Mouse (Mus musculus): ENCODE data around the gene Cacnb3. TPM values are rescaled to one million over a fixed set of nuclear protein-coding genes. Genes with fewer than 3 reads are reported as not detected.

Gene Cacnb3
- total and polyA plus RNA-seq, 2 experiments: 0.28 to 0.75 TPM

DNA sequence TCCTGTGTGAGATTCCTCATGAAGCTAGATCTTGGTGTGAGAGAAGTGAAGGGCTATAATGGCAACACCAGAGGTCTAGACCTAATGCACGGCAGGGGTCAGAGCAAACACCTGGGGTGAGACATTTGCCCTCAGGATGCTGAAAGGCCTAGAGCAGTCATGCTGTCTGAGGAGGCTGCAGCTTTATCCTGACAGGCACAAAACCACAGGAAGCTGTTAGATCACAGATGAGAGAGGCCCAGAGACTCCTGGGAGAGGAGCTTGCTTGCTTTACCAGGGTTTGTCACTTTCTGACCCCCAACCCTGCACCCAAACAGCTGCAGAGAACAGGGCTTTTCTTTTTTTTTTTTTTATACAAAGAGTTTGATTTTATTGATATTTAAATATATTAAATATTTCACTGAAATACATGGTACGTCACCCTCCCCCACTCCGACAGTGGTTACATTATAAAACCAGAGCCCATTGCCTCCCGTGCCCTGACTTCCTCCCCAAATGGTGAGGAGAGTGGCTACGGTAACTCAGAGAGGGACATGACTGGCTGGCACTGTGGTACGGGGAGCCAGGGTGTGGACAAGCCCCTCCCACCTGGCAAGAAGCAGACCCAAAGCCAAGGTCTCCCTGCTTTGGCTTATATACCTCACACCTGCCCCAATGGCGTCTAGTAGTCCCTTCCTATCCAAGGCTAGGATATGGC is 40.9 kb upstream of the Cacnb3 start:
- H3K27me3 ChIP-seq (ENCODE audit: control insufficient read depth, insufficient read depth, low read length): no peaks in the 10 kb centered on the region
- no peak overlapping the region for H3K27ac ChIP-seq (replicated peaks; ENCODE audit: insufficient read depth, low read depth, low read length)
- DNase-seq (ENCODE audit: extremely low read depth, low read depth, low spot score): no peak
- H3K4me3 ChIP-seq (ENCODE audit: insufficient read depth, low read depth, low read length): no peak overlapping the region
- TF ChIP-seq CTCF (IDR thresholded peaks at IDR 0.05; ENCODE audit: low read depth, low read length) (no peak), POLR2A (IDR thresholded peaks at IDR 0.05; ENCODE audit: extremely low read depth, insufficient read depth, low read length) (no peak)
- H3K4me1 ChIP-seq (ENCODE audit: control insufficient read depth, insufficient read depth, low read length): 0 out of 2 replicates have a peak, but pooled peaks cover 3% of the 10 kb centered on the region
- no peak overlapping the region for H3K9ac ChIP-seq (ENCODE audit: low read depth, low read length)
- peaks cover 5% of the 10 kb centered on the region; the same call in 1 of the 2 replicates for H3K36me3 ChIP-seq (ENCODE audit: control insufficient read depth, insufficient read depth, low read length)
- H3K79me2 ChIP-seq (ENCODE audit: control insufficient read depth, insufficient read depth, low read length): no peaks in the 10 kb centered on the region
- 80% methylated on average over 7 of the region's 7 CpGs for WGBS

DNA sequence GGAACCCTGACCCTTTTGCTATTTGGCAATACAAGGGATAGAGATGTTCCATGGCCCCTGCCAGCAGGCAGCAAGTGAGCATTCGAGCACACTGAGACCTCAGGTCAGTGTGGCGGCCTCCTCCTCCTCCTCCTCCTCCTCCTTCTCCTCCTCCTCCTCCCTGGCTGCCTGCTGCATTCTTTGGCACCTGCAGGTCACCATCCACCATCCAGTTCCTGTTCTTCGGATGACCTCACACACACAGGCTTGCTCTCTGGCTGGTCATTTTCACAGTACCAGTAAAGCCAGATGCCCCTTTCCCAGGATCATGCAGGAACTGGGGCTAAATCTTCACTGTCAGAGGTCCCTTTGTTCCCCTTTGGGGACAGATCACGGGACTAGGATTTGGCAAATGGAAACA is 39.2 kb upstream of the Cacnb3 start:
- no peak for TF ChIP-seq POLR2A (IDR thresholded peaks at IDR 0.05; ENCODE audit: extremely low read depth, insufficient read depth, low read length)
- TF ChIP-seq CTCF (IDR thresholded peaks at IDR 0.05; ENCODE audit: low read depth, low read length): no peak
- H3K9ac ChIP-seq (ENCODE audit: low read depth, low read length): no peak overlapping the region
- H3K4me1 ChIP-seq (ENCODE audit: control insufficient read depth, insufficient read depth, low read length): 0 out of 2 replicates have a peak, but pooled peaks cover 3% of the 10 kb centered on the region
- H3K27ac ChIP-seq (replicated peaks; ENCODE audit: insufficient read depth, low read depth, low read length): no peak overlapping the region
- no peaks in the 10 kb centered on the region for H3K79me2 ChIP-seq (ENCODE audit: control insufficient read depth, insufficient read depth, low read length)
- WGBS: 51% methylated on average over 4 of the region's 4 CpGs
- peak; percentile 76 for DNase-seq (ENCODE audit: extremely low read depth, low read depth, low spot score)
- H3K27me3 ChIP-seq (ENCODE audit: control insufficient read depth, insufficient read depth, low read length): no peaks in the 10 kb centered on the region
- peaks cover 7% of the 10 kb centered on the region for H3K36me3 ChIP-seq (ENCODE audit: control insufficient read depth, insufficient read depth, low read length)
- no peak overlapping the region for H3K4me3 ChIP-seq (ENCODE audit: insufficient read depth, low read depth, low read length)

DNA sequence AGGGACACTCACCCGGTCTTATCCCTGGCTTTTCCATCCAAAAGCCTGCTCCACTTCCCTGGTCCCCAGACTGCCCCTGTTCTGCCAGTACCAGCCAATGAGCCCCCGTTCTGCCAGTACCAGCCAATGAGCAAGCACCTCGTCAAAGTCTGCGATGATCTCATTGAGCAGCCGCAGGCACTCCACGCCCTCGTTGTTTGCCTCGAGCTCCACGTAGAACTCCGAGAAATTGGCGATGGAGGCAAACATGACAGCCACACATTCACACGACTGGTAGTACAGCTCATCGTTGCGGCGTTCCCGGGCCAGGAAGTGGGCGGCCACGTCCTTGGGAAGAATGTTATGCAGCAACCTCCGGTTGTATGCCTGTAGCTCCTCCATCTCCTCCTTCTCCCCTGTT is 36.4 kb upstream of the Cacnb3 start:
- H3K27me3 ChIP-seq (ENCODE audit: control insufficient read depth, insufficient read depth, low read length): no peaks in the 10 kb centered on the region
- no peak overlapping the region for H3K4me3 ChIP-seq (ENCODE audit: insufficient read depth, low read depth, low read length)
- no peak overlapping the region for H3K9ac ChIP-seq (ENCODE audit: low read depth, low read length)
- no peaks in the 10 kb centered on the region for H3K79me2 ChIP-seq (ENCODE audit: control insufficient read depth, insufficient read depth, low read length)
- 0 out of 2 replicates have a peak, but pooled peaks cover 3% of the 10 kb centered on the region for H3K4me1 ChIP-seq (ENCODE audit: control insufficient read depth, insufficient read depth, low read length)
- WGBS: 84% methylated on average over 19 of the region's 19 CpGs
- H3K36me3 ChIP-seq (ENCODE audit: control insufficient read depth, insufficient read depth, low read length): peaks cover 7% of the 10 kb centered on the region
- TF ChIP-seq CTCF (IDR thresholded peaks at IDR 0.05; ENCODE audit: low read depth, low read length): no peak
- TF ChIP-seq POLR2A (IDR thresholded peaks at IDR 0.05; ENCODE audit: extremely low read depth, insufficient read depth, low read length): no peak
- H3K27ac ChIP-seq (replicated peaks; ENCODE audit: insufficient read depth, low read depth, low read length): no peak overlapping the region
- no peak for DNase-seq (ENCODE audit: extremely low read depth, low read depth, low spot score)

DNA sequence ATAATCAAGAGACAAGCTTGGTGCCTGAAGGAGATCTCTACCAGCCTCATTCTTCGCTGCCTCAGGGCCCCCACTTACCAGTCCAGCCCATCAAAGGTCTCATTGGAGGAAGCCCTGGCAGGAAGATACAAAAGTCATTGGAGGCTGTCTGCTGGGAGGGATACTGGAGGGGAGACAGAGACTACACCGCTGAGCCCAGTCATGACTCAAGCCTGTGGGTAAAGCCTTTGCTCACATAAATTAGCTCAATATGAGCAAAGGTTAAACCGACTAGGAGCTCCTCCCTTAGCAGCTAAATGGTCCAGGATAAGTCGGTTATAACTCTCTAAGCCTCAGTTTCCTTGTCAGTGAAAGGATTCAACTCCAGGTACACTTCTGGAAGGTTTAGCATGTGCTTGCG is 35.6 kb upstream of the Cacnb3 start:
- Histone ChIP-seq H3K36me3 (ENCODE audit: control insufficient read depth, insufficient read depth, low read length) (peaks cover 7% of the 10 kb centered on the region), H3K27ac (replicated peaks; ENCODE audit: insufficient read depth, low read depth, low read length) (no peak overlapping the region), H3K79me2 (ENCODE audit: control insufficient read depth, insufficient read depth, low read length) (no peaks in the 10 kb centered on the region), H3K4me3 (ENCODE audit: insufficient read depth, low read depth, low read length) (no peak overlapping the region), H3K4me1 (ENCODE audit: control insufficient read depth, insufficient read depth, low read length) (0 out of 2 replicates have a peak, but pooled peaks cover 3% of the 10 kb centered on the region), H3K27me3 (ENCODE audit: control insufficient read depth, insufficient read depth, low read length) (no peaks in the 10 kb centered on the region), H3K9ac (ENCODE audit: low read depth, low read length) (no peak overlapping the region)
- no peak for TF ChIP-seq CTCF (IDR thresholded peaks at IDR 0.05; ENCODE audit: low read depth, low read length)
- TF ChIP-seq POLR2A (IDR thresholded peaks at IDR 0.05; ENCODE audit: extremely low read depth, insufficient read depth, low read length): no peak
- WGBS: 71% methylated on average over 5 of the region's 5 CpGs
- DNase-seq (ENCODE audit: extremely low read depth, low read depth, low spot score): no peak

DNA sequence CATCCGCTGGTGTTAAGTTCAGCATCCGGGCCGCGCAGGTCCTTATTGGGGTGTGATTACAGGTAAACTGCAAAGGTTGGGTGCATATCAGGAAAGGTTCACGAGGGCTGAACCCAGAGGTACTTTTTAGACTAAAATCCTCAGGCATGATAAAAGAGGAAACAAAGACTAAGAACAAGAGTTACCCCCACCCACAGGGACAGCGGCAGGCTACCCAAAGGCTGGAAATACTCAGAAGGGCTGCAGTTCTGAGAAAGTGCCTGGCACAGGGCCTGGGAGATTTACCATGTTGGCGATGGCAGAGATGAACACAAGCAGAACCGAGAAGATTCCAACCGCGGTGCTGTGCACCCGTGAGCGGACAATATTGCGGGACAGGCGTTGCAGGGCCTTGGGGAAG is 34.0 kb upstream of the Cacnb3 start:
- Histone ChIP-seq H3K4me1 (ENCODE audit: control insufficient read depth, insufficient read depth, low read length) (no peaks in the 10 kb centered on the region), H3K36me3 (ENCODE audit: control insufficient read depth, insufficient read depth, low read length) (peaks cover 7% of the 10 kb centered on the region), H3K27ac (replicated peaks; ENCODE audit: insufficient read depth, low read depth, low read length) (no peak overlapping the region), H3K4me3 (ENCODE audit: insufficient read depth, low read depth, low read length) (no peak overlapping the region), H3K79me2 (ENCODE audit: control insufficient read depth, insufficient read depth, low read length) (no peaks in the 10 kb centered on the region), H3K27me3 (ENCODE audit: control insufficient read depth, insufficient read depth, low read length) (no peaks in the 10 kb centered on the region), H3K9ac (ENCODE audit: low read depth, low read length) (no peak overlapping the region)
- WGBS: 95% methylated on average over 14 of the region's 14 CpGs
- TF ChIP-seq CTCF (IDR thresholded peaks at IDR 0.05; ENCODE audit: low read depth, low read length) (no peak), POLR2A (IDR thresholded peaks at IDR 0.05; ENCODE audit: extremely low read depth, insufficient read depth, low read length) (no peak)
- DNase-seq (ENCODE audit: extremely low read depth, low read depth, low spot score): no peak

Measured in liver, adult 2 months (tissue).